Comparison of ENCODE assay signal across 8 mouse cellular contexts in genomic region chrX:140956959-140957358, GRCm38 (mm10). TPM values are rescaled to one million over a fixed set of nuclear protein-coding genes. Genes with fewer than 3 reads are reported as not detected.
DNase-seq lines count a peak whose midpoint lies in the region; ATAC-seq and TF ChIP-seq lines count a peak whose summit lies in the region.

No protein-coding gene starts in this region.

- no peak for TF ChIP-seq CTCF in kidney, postnatal 0 days (IDR thresholded peaks at IDR 0.05; ENCODE audit: low read depth)

- no peaks in the 10 kb centered on the region for H3K36me3 ChIP-seq in kidney, postnatal 0 days (ENCODE audit: insufficient read depth, low read length)
- H3K36me3 ChIP-seq in embryonic facial prominence, embryonic 10.5 days (replicated peaks) = peaks cover 5% of the 10 kb centered on the region
- H3K36me3 ChIP-seq in intestine, embryonic 14.5 days (ENCODE audit: control insufficient read depth, insufficient read depth, low read length) = no peaks in the 10 kb centered on the region

- WGBS in kidney, postnatal 0 days = 25% methylated on average over 5 of the region's 5 CpGs
- 29% methylated on average over 5 of the region's 5 CpGs for WGBS in embryonic facial prominence, embryonic 10.5 days
- 25% methylated on average over 5 of the region's 5 CpGs for WGBS in intestine, embryonic 14.5 days

- H3K27ac ChIP-seq in kidney, postnatal 0 days = no peak overlapping the region
- no peak overlapping the region; the same call in 1 of the 2 replicates for H3K27ac ChIP-seq in embryonic facial prominence, embryonic 10.5 days (replicated peaks)
- no peak overlapping the region for H3K27ac ChIP-seq in intestine, embryonic 14.5 days (ENCODE audit: low read depth)

- H3K4me3 ChIP-seq in kidney, postnatal 0 days (replicated peaks; ENCODE audit: low read depth, low read length) = peak overlapping the region; percentile 40
- peak overlapping the region; percentile 61 for H3K4me3 ChIP-seq in embryonic facial prominence, embryonic 10.5 days
- peak overlapping the region; percentile 47 for H3K4me3 ChIP-seq in intestine, embryonic 14.5 days (ENCODE audit: low read depth, low read length)

- H3K27me3 ChIP-seq in kidney, postnatal 0 days (ENCODE audit: insufficient read depth, low read length) = no peaks in the 10 kb centered on the region
- H3K27me3 ChIP-seq in embryonic facial prominence, embryonic 10.5 days (replicated peaks; ENCODE audit: low read depth, poor library complexity, severe bottlenecking) = peaks cover 76% of the 10 kb centered on the region
- H3K27me3 ChIP-seq in intestine, embryonic 14.5 days (replicated peaks; ENCODE audit: control insufficient read depth, insufficient read depth, low read length) = no peaks in the 10 kb centered on the region

- intact Hi-C loops in gastrocnemius, postnatal 36 days (cut with DNase I) = no loop called here

- H3K9ac ChIP-seq in kidney, postnatal 0 days (ENCODE audit: low read depth, low read length) = 0 out of 2 replicates have a peak overlapping the region, but pooled peaks have one; percentile 23
- 0 out of 2 replicates have a peak overlapping the region, but pooled peaks have one; percentile 25 for H3K9ac ChIP-seq in intestine, embryonic 14.5 days (ENCODE audit: low read length)

- no peaks in the 10 kb centered on the region for H3K4me1 ChIP-seq in kidney, postnatal 0 days (replicated peaks; ENCODE audit: insufficient read depth, low read length)
- H3K4me1 ChIP-seq in embryonic facial prominence, embryonic 10.5 days = peaks cover 3% of the 10 kb centered on the region; the same call in 1 of the 2 replicates
- H3K4me1 ChIP-seq in intestine, embryonic 14.5 days (replicated peaks; ENCODE audit: control insufficient read depth, insufficient read depth, low read length) = no peaks in the 10 kb centered on the region

- peak overlapping the region; percentile 54 for H3K4me2 ChIP-seq in kidney, postnatal 0 days (ENCODE audit: low read length)
- peak overlapping the region; percentile 51 for H3K4me2 ChIP-seq in intestine, embryonic 14.5 days (ENCODE audit: low read length)

- peak; percentile 72 for ATAC-seq in kidney, postnatal 0 days (replicated peaks; ENCODE audit: low FRiP score, low read depth)
- ATAC-seq in intestine, embryonic 14.5 days (replicated peaks; ENCODE audit: low FRiP score, low TSS enrichment, low read depth) = peak; percentile 45
- 0 out of 2 replicates have a peak, but pooled peaks have one; percentile 37 for ATAC-seq in monocyte, adult 5-6 weeks (replicated peaks; ENCODE audit: insufficient number of reproducible peaks, low FRiP score, low TSS enrichment, poor library complexity, severe bottlenecking)

- H3K9me3 ChIP-seq in kidney, postnatal 0 days (replicated peaks; ENCODE audit: low read length) = no peaks in the 10 kb centered on the region
- H3K9me3 ChIP-seq in embryonic facial prominence, embryonic 10.5 days = no peaks in the 10 kb centered on the region
- H3K9me3 ChIP-seq in intestine, embryonic 14.5 days (ENCODE audit: control insufficient read depth, low read length) = no peaks in the 10 kb centered on the region

- no peak for DNase-seq in kidney, postnatal 0 days (ENCODE audit: low spot score)
- no peak for DNase-seq in kidney, postnatal 36 days
- DNase-seq in embryonic facial prominence, embryonic 10.5 days (ENCODE audit: low spot score) = no peak
- DNase-seq in intestine, embryonic 14.5 days (ENCODE audit: low spot score) = peak; percentile 69
- DNase-seq in gastrocnemius, postnatal 36 days = no peak
- no peak for DNase-seq in gastrocnemius, adult 8-10 months (ENCODE audit: low spot score in 2 of 2)
- DNase-seq in thymus, postnatal 10 days (ENCODE audit: low spot score in 2 of 2) = no peak

RNA-seq across cellular contexts. Expression of gene Atg4a, which starts 0.3 kb away (rescaled TPM):
- 26.6 and 30.8 TPM in 2 replicates for polyA plus RNA-seq in kidney, postnatal 0 days (2015; fragmentation: Nextera tagmentation; extraction: Ambion mirVana)
- polyA plus RNA-seq in embryonic facial prominence, embryonic 10.5 days (2016; fragmentation: Nextera tagmentation; extraction: Ambion mirVana) = 12.3 and 14.7 TPM in 2 replicates
- polyA plus RNA-seq in intestine, embryonic 14.5 days (2014; fragmentation: Nextera tagmentation; extraction: Ambion mirVana) = 13.3 and 14.6 TPM in 2 replicates
- 32.5 to 41.4 TPM (median 40.1 TPM) in 3 replicates for total RNA-seq in monocyte, adult 5-6 weeks (2017)
- total RNA-seq in gastrocnemius, postnatal 36 days (2021) = 10 to 100 TPM; 15.4 to 19.4 TPM
- 10 to 100 TPM; 18.2 to 29.3 (median 24.1) TPM for total RNA-seq in gastrocnemius, adult 8-10 months (2022)

RNA-seq across cellular contexts. Expression of gene Psmd10, which starts 0.4 kb away (rescaled TPM):
- polyA plus RNA-seq in kidney, postnatal 0 days (2015; fragmentation: Nextera tagmentation; extraction: Ambion mirVana) = 58.1 and 59.1 TPM in 2 replicates
- polyA plus RNA-seq in embryonic facial prominence, embryonic 10.5 days (2016; fragmentation: Nextera tagmentation; extraction: Ambion mirVana) = 52.7 and 55.4 TPM in 2 replicates
- 41.3 and 41.6 TPM in 2 replicates for polyA plus RNA-seq in intestine, embryonic 14.5 days (2014; fragmentation: Nextera tagmentation; extraction: Ambion mirVana)
- total RNA-seq in monocyte, adult 5-6 weeks (2017) = 36.5 to 48.1 TPM (median 45.6 TPM) in 3 replicates
- total RNA-seq in gastrocnemius, postnatal 36 days (2021) = 1 to 10 TPM; 9.3 to 9.8 TPM
- 10 to 100 TPM in 3 of 4 experiments, 1 to 10 TPM in 1; 9.9 to 12.5 (median 11.1) TPM for total RNA-seq in gastrocnemius, adult 8-10 months (2022)

RNA-seq across cellular contexts. Expression of gene Vsig1, which starts 49.6 kb away (rescaled TPM):
- polyA plus RNA-seq in kidney, postnatal 0 days (2015; fragmentation: Nextera tagmentation; extraction: Ambion mirVana) = 0.74 and 0.77 TPM in 2 replicates
- polyA plus RNA-seq in embryonic facial prominence, embryonic 10.5 days (2016; fragmentation: Nextera tagmentation; extraction: Ambion mirVana) = not detected in 2 replicates
- polyA plus RNA-seq in intestine, embryonic 14.5 days (2014; fragmentation: Nextera tagmentation; extraction: Ambion mirVana) = 0.19 and 0.89 TPM in 2 replicates
- total RNA-seq in monocyte, adult 5-6 weeks (2017) = not detected in 3 replicates
- total RNA-seq in gastrocnemius, postnatal 36 days (2021) = not detected
- not detected for total RNA-seq in gastrocnemius, adult 8-10 months (2022)
